Mouse (Mus musculus): ENCODE results near the gene Arih2. TPM values are rescaled to one million over a fixed set of nuclear protein-coding genes. Genes with fewer than 3 reads are reported as not detected.

The Arih2 gene
- total RNA-seq, 4 experiments from 2014 or later: 49.4 to 60.4 (median 54.9) TPM

GRCm38 (mm10) chr9:108565881-108566814, 83.0 kb downstream of the Arih2 start:
- peak in 1 of 2 experiments; percentile 13 for DNase-seq (ENCODE audit: low spot score in 2 of 2)

- DNase-seq (ENCODE audit: low spot score in 2 of 2): peak in 1 of 2 experiments; percentile 9
These were observed 85.1 kb downstream of the Arih2 start for GRCm38 (mm10) chr9:108564131-108564530.

- DNase-seq (ENCODE audit: low spot score in 2 of 2): no peak
These were observed 85.5 kb downstream of the Arih2 start for GRCm38 (mm10) chr9:108563671-108564070.

- DNase-seq (ENCODE audit: low spot score in 2 of 2): peak; percentile 93 to 95
These were observed 88.9 kb downstream of the Arih2 start, which contains the start of gene Impdh2 for GRCm38 (mm10) chr9:108560227-108560841. Impdh2 (plus strand) TSS chr9:108560286.

GRCm38 (mm10) chr9:108559169-108559568, 90.0 kb downstream of the Arih2 start:
- no peak for DNase-seq (ENCODE audit: low spot score in 2 of 2)

Small RNA genes lying within 50 kb of the gene (microRNA-seq; reads per million reads assigned to microRNA genes)
- gene Gm24083 (0 reads per million in 2 experiments), gene Gm26298 (0 reads per million in 2 experiments), gene Mir191 (0 reads per million in 2 experiments), gene Mir425 (433 to 604 reads per million in 2 experiments)

Other genes with a start within 250 kb of the Arih2 start
- gene Ccdc36, start 220.9 kb downstream of the Arih2 start, total RNA-seq (2022): under 1 TPM; 0.11 to 0.26 (median 0.15) TPM
- gene BC048562, start 212.9 kb downstream of the Arih2 start, total RNA-seq (2022): not detected
- gene Ccdc71, start 188.9 kb downstream of the Arih2 start, total RNA-seq (2022): 10 to 100 TPM; 31.3 to 44.7 (median 36.6) TPM
- 10 to 100 TPM; 22.0 to 32.0 (median 24.2) TPM for gene Klhdc8b, start 187.8 kb downstream of the Arih2 start, total RNA-seq (2022)
- gene Lamb2, start 169.7 kb downstream of the Arih2 start, total RNA-seq (2022): 10 to 100 TPM; 28.9 to 46.8 (median 34.7) TPM
- gene Usp19, start 158.8 kb downstream of the Arih2 start, total RNA-seq (2022): 100 to 1,000 TPM; 144 to 189 (median 157) TPM
- 10 to 100 TPM; 84.0 to 96.5 (median 89.4) TPM for gene Qars, start 141.7 kb downstream of the Arih2 start, total RNA-seq (2022)
- 100 to 1,000 TPM; 141 to 150 (median 146) TPM for gene Qrich1, start 132.6 kb downstream of the Arih2 start, total RNA-seq (2022)
- 10 to 100 TPM; 53.1 to 59.5 (median 58.0) TPM for gene Impdh2, start 89.1 kb downstream of the Arih2 start, total RNA-seq (2022)
- gene Ndufaf3, start 82.0 kb downstream of the Arih2 start, total RNA-seq (2022): 10 to 100 TPM; 63.7 to 73.3 (median 70.0) TPM
- gene Dalrd3, start 79.5 kb downstream of the Arih2 start, total RNA-seq (2022): 100 to 1,000 TPM in 1 of 4 experiments, 10 to 100 TPM in 3; 89.4 to 104 (median 95.7) TPM
- gene Wdr6, start 70.6 kb downstream of the Arih2 start, total RNA-seq (2022): 100 to 1,000 TPM; 123 to 146 (median 129) TPM
- 10 to 100 TPM; 92.9 to 99.1 (median 97.8) TPM for gene P4htm, start 51.7 kb downstream of the Arih2 start, total RNA-seq (2022)
- 10 to 100 TPM; 14.3 to 17.4 (median 16.6) TPM for gene Slc25a20, start 12.7 kb upstream of the Arih2 start, total RNA-seq (2022)
- 10 to 100 TPM; 41.1 to 58.2 (median 50.9) TPM for gene Prkar2a, start 39.9 kb upstream of the Arih2 start, total RNA-seq (2022)
- gene Ip6k2, start 134.4 kb upstream of the Arih2 start, total RNA-seq (2022): 100 to 1,000 TPM; 195 to 221 (median 213) TPM
- 10 to 100 TPM; 70.0 to 74.4 (median 73.5) TPM for gene Nckipsd, start 159.0 kb upstream of the Arih2 start, total RNA-seq (2022)
- gene Celsr3, start 176.9 kb upstream of the Arih2 start, total RNA-seq (2022): 10 to 100 TPM; 52.5 to 77.9 (median 69.6) TPM
- 10 to 100 TPM; 17.0 to 22.2 (median 20.2) TPM for gene Slc26a6, start 203.9 kb upstream of the Arih2 start, total RNA-seq (2022)